Mouse (Mus musculus) stomach, postnatal 0 days (tissue): Measurements from ENCODE around the gene Hnrnph1. TPM values are rescaled to one million over a fixed set of nuclear protein-coding genes. Genes with fewer than 3 reads are reported as not detected.

Source experiments
- ATAC-seq: fragments of 200-750 bp; cut with Nextera tagmentation; 2 replicates; pipeline ENCODE4 v1.8.0; 2017; ENCODE audit not compliant: low FRiP score, low TSS enrichment
- DNase-seq: peaks from one replicate; pipeline ENCODE4 v3.0.0-alpha.2; 2016; ENCODE audit warnings: low spot score
- H3K27ac ChIP-seq: fragments of 300-500 bp; sonication (generic); replicated peaks from 2 replicates; pipeline ENCODE4 v1.5.1; 2014; ENCODE audit warnings: mild to moderate bottlenecking, control low read depth
- H3K27me3 ChIP-seq: fragments of 300-500 bp; sonication (generic); 2 replicates; pipeline ENCODE4 v1.6.1; 2014; ENCODE audit warnings: low read length; ENCODE audit not compliant: control insufficient read depth, insufficient read depth
- H3K36me3 ChIP-seq: fragments of 300-500 bp; sonication (generic); 2 replicates; pipeline ENCODE4 v1.6.1; 2014; ENCODE audit warnings: low read length, mixed read lengths; ENCODE audit not compliant: control insufficient read depth, insufficient read depth
- H3K4me1 ChIP-seq: fragments of 300-500 bp; sonication (generic); replicated peaks from 2 replicates; pipeline ENCODE4 v1.6.1; 2014; ENCODE audit warnings: antibody characterized with exemption; ENCODE audit not compliant: control insufficient read depth, insufficient read depth
- H3K4me2 ChIP-seq: fragments of 300-500 bp; sonication (generic); replicated peaks from 2 replicates; pipeline ENCODE4 v1.6.1; 2014; ENCODE audit warnings: low read depth, mild to moderate bottlenecking, control low read depth, moderate library complexity
- H3K4me3 ChIP-seq: fragments of 300-500 bp; sonication (generic); 2 replicates; pipeline ENCODE4 v1.5.1; 2014; ENCODE audit warnings: low read depth, low read length, control low read depth
- H3K9ac ChIP-seq: fragments of 300-500 bp; sonication (generic); 2 replicates; pipeline ENCODE4 v1.6.1; 2014; ENCODE audit warnings: mild to moderate bottlenecking, low read length, control low read depth, mixed read lengths
- H3K9me3 ChIP-seq: fragments of 300-500 bp; sonication (generic); 2 replicates; pipeline ENCODE4 v1.6.1; 2016; ENCODE audit warnings: low read length; ENCODE audit not compliant: control insufficient read depth
- CTCF ChIP-seq: IDR thresholded peaks from 2 replicates; pipeline ENCODE4 v1.5.1; 2016; ENCODE audit warnings: antibody characterized with exemption, low read depth, mild to moderate bottlenecking, moderate library complexity
- EP300 ChIP-seq: optimal IDR thresholded peaks from 2 replicates; pipeline ENCODE3; 2016; ENCODE audit warnings: antibody characterized with exemption
- WGBS: fragments of 180-500 bp; shearing (Covaris S2); extraction: QIAGEN DNeasy Blood & Tissue Kit; methylation state at CpG from one replicate; pipeline ENCODE4 v1.1.7; 2014; 5-methylcytosine and 5-hydroxymethylcytosine counted together
- polyA plus RNA-seq: library from polyadenylated mRNA; unstranded; fragments of >200 nt; fragmentation: Nextera tagmentation; extraction: Ambion mirVana; gene quantifications from 2 replicates; pipeline ENCODE4 v1.2.1, GENCODE M21; 2015

The Hnrnph1 gene
- polyA plus RNA-seq, 1 experiment from 2014 or later: 115 TPM

GRCm38 (mm10) chr11:50387167-50387679 is 10.4 kb downstream of the Hnrnph1 start:
- no peak overlapping the region for H3K4me3 ChIP-seq
- ATAC-seq (no peak), DNase-seq (no peak)
- no peaks in the 10 kb centered on the region for H3K4me1 ChIP-seq
- H3K4me2 ChIP-seq: no peak overlapping the region
- no peak for TF ChIP-seq EP300
- TF ChIP-seq CTCF: no peak
- no peaks in the 10 kb centered on the region for H3K9me3 ChIP-seq
- H3K36me3 ChIP-seq: peaks cover 24% of the 10 kb centered on the region
- H3K27ac ChIP-seq: no peak overlapping the region
- H3K9ac ChIP-seq: no peak overlapping the region
- no peaks in the 10 kb centered on the region for H3K27me3 ChIP-seq
- WGBS: 72% methylated on average over 3 of the region's 3 CpGs

DNA sequence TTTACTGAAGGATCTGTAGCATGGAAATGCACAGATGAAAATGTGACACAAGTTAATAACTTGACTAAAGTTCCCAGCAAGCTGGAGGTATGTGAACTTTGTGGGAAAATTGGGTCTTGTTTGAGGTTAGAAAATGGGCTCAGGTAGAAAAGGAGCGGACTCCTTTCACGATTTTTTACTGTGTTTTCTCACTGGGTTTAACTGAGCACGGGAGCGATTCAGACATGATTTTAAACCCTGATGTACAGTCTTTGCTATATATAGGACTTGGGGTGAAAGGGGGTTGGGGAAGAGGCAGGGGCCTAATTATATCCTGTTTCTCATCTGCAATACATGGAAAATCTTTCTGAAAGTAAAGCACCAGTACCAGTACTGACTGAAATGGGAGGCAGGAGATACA is 10.9 kb downstream of the Hnrnph1 start:
- Histone ChIP-seq H3K9ac (no peak overlapping the region), H3K27ac (no peak overlapping the region), H3K4me3 (no peak overlapping the region), H3K9me3 (no peaks in the 10 kb centered on the region), H3K36me3 (peaks cover 20% of the 10 kb centered on the region), H3K4me1 (no peaks in the 10 kb centered on the region), H3K27me3 (no peaks in the 10 kb centered on the region), H3K4me2 (no peak overlapping the region)
- DNase-seq (no peak), ATAC-seq (no peak)
- WGBS: 80% methylated on average over 4 of the region's 4 CpGs
- no peak for TF ChIP-seq CTCF
- no peak for TF ChIP-seq EP300

DNA sequence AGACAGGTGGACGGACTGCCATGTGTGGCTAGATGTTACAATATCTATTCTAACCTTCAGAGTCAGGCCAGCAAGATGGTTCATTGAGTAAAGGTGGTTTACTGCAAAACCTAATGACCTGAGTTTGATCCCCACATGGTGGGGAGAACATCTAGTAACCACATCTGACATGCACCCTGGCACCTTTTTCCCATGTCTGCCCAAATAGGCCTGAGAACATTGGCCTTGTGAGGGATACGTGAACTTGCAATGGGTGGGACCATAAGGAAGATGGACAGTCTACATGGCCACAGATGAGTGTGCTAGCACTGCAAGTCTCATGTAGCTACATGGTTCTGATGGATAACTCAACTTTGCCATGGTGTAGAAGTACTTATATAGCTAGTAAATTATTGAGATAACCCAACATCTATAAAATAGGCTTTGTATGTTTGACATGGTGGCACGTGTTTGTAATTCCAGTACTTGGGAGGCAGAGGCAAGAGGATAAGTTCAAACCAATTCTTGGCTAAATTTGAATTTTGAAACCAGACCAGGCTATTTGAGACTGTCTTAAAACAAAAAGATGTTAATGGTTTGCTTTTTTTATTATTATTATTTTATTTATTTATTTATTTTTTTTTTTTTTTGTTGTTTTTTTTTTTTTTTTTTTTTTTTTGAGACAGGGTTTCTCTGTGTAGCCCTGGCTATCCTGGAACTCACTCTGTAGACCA is 11.6 kb downstream of the Hnrnph1 start:
- Histone ChIP-seq H3K4me2 (no peak overlapping the region), H3K27ac (no peak overlapping the region), H3K27me3 (no peaks in the 10 kb centered on the region), H3K9ac (no peak overlapping the region), H3K9me3 (no peaks in the 10 kb centered on the region), H3K36me3 (peaks cover 15% of the 10 kb centered on the region), H3K4me1 (no peaks in the 10 kb centered on the region), H3K4me3 (no peak overlapping the region)
- no peak for ATAC-seq
- DNase-seq: no peak
- TF ChIP-seq CTCF: no peak
- TF ChIP-seq EP300: no peak
- 89% methylated on average over 3 of the region's 3 CpGs for WGBS

DNA sequence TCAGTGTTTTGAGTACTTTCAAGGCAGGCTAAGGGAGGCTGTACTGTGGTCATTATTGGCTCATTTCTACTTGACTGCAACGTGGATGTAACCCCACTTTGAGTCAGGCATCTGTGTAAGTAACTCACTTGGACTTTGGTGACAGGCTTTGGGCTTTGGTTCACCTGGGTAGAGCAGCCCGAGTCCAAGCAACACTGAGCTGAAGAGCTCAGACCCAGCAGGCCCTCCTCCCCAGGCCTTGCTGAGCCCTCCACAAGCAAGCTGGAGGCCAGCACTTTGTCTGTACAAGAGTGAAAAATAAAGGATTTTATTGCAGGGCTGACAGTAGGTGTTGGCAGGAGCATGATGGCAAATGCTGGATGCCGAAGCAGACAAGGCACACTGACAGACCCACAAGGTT is 12.2 kb downstream of the Hnrnph1 start:
- Histone ChIP-seq H3K27me3 (no peaks in the 10 kb centered on the region), H3K9me3 (no peaks in the 10 kb centered on the region), H3K9ac (no peak overlapping the region), H3K4me3 (no peak overlapping the region), H3K4me2 (no peak overlapping the region), H3K27ac (no peak overlapping the region), H3K4me1 (no peaks in the 10 kb centered on the region), H3K36me3 (peaks cover 15% of the 10 kb centered on the region)
- DNase-seq (no peak), ATAC-seq (no peak)
- TF ChIP-seq EP300 (no peak), CTCF (no peak)
- WGBS: 66% methylated on average over 3 of the region's 3 CpGs

GRCm38 (mm10) chr11:50389616-50390015 is 12.8 kb downstream of the Hnrnph1 start:
- Histone ChIP-seq H3K4me2 (no peak overlapping the region), H3K9me3 (no peaks in the 10 kb centered on the region), H3K27me3 (no peaks in the 10 kb centered on the region), H3K27ac (no peak overlapping the region), H3K9ac (no peak overlapping the region), H3K4me1 (no peaks in the 10 kb centered on the region), H3K36me3 (peaks cover 12% of the 10 kb centered on the region), H3K4me3 (no peak overlapping the region)
- ATAC-seq: no peak
- TF ChIP-seq EP300: no peak
- no peak for TF ChIP-seq CTCF
- WGBS: 65% methylated on average over 5 of the region's 5 CpGs
- no peak for DNase-seq

- Histone ChIP-seq H3K36me3 (peaks cover 12% of the 10 kb centered on the region), H3K27ac (no peak overlapping the region), H3K4me1 (no peaks in the 10 kb centered on the region), H3K9ac (no peak overlapping the region), H3K4me3 (no peak overlapping the region), H3K9me3 (no peaks in the 10 kb centered on the region), H3K4me2 (no peak overlapping the region), H3K27me3 (no peaks in the 10 kb centered on the region)
- ATAC-seq (no peak), DNase-seq (no peak)
- 83% methylated on average over 4 of the region's 4 CpGs for WGBS
- TF ChIP-seq EP300: no peak
- no peak for TF ChIP-seq CTCF
Observed at GRCm38 (mm10) chr11:50391272-50391960, 14.6 kb downstream of the Hnrnph1 start.
